In genomic region chr6:85459621-85460020, GRCm38 (mm10) we compare ENCODE assay signal across 30 mouse cellular contexts. TPM values are rescaled to one million over a fixed set of nuclear protein-coding genes. Genes with fewer than 3 reads are reported as not detected.
"Had no signal": no experiment of that assay in that cellular context is flagged by ENCODE, and none has a peak within 500 bp of the region (broad histone marks: within the 10 kb centered on the region; RNA-seq: fewer than 3 reads in every experiment).

No protein-coding gene starts in this region.

- ATAC-seq: intestine, postnatal 0 days had no signal

- H3K4me2 ChIP-seq: liver, embryonic 11.5 days; lung, embryonic 15.5 days; neural tube, embryonic 12.5 days; neural tube, embryonic 15.5 days; stomach, embryonic 15.5 days had no signal

- H3K9me3 ChIP-seq: lung, embryonic 15.5 days; megakaryocyte, embryonic 14.5 days; midbrain, embryonic 10.5 days; neural tube, embryonic 12.5 days; neural tube, embryonic 15.5 days; stomach, embryonic 15.5 days had no signal

- H3K4me3 ChIP-seq: lung, embryonic 15.5 days; megakaryocyte, embryonic 14.5 days; midbrain, embryonic 10.5 days; neural tube, embryonic 12.5 days; neural tube, embryonic 15.5 days; stomach, embryonic 15.5 days had no signal

- H3K9ac ChIP-seq: liver, embryonic 14.5 days; lung, embryonic 15.5 days; neural tube, embryonic 12.5 days; neural tube, embryonic 15.5 days; stomach, embryonic 15.5 days had no signal

- H3K27ac ChIP-seq: kidney, postnatal 0 days; liver, embryonic 14.5 days; lung, embryonic 15.5 days; midbrain, embryonic 10.5 days; neural tube, embryonic 12.5 days; neural tube, embryonic 15.5 days; stomach, embryonic 15.5 days had no signal

- DNase-seq: kidney, adult 2 months; kidney, postnatal 25 days; lung, adult 18-20 months; lung, postnatal 10 days; lung, postnatal 36 days; midbrain, embryonic 14.5 days; right cerebral cortex, adult 18-20 months; right cerebral cortex, postnatal 14 days; spleen, adult 18-20 months; thymus, adult 18-20 months; thymus, postnatal 36 days had no signal

- H3K27me3 ChIP-seq: lung, embryonic 15.5 days; megakaryocyte, embryonic 14.5 days; neural tube, embryonic 12.5 days; neural tube, embryonic 15.5 days; stomach, embryonic 15.5 days had no signal

RNA-seq across cellular contexts. Expression of gene Noto, which starts 35.9 kb away (rescaled TPM):
- total RNA-seq: layer of hippocampus, adult 8-10 months; layer of hippocampus, postnatal 10 days; left cerebral cortex, postnatal 36 days had no signal
- polyA plus RNA-seq: intestine, postnatal 0 days; kidney, adult 2 months; kidney, embryonic 14.5 days; kidney, postnatal 0 days; large intestine, adult 2 months; limb, embryonic 11.5 days; limb, embryonic 14.5 days; liver, embryonic 11.5 days; liver, embryonic 14.5 days; midbrain, embryonic 10.5 days; midbrain, embryonic 14.5 days; neural tube, embryonic 12.5 days; neural tube, embryonic 15.5 days; stomach, embryonic 15.5 days; testis, adult 2 months; urinary bladder, adult 2 months had no signal

RNA-seq across cellular contexts. Expression of gene Fbxo41, which starts 43.2 kb away (rescaled TPM):
- polyA plus RNA-seq: liver, embryonic 14.5 days had no signal
